Mouse (Mus musculus) hindbrain, embryonic 15.5 days (tissue): ENCODE data around the gene 4933424G06Rik. TPM values are rescaled to one million over a fixed set of nuclear protein-coding genes. Genes with fewer than 3 reads are reported as not detected.
"Not testable (repeated sequence)": the region's sequence is repeated elsewhere in the genome, so short reads cannot be mapped to it uniquely, and the experiment has no call there.

Source experiments
- ATAC-seq: fragments of 200-750 bp; cut with Nextera tagmentation; 2 replicates; pipeline ENCODE4 v1.8.0; 2017; ENCODE audit warnings: low read depth, moderate number of reproducible peaks, moderate TSS enrichment; ENCODE audit not compliant: low FRiP score
- H3K27ac ChIP-seq: fragments of 300-500 bp; sonication (generic); replicated peaks from 2 replicates; pipeline ENCODE4 v1.5.1; 2015; ENCODE audit warnings: mild to moderate bottlenecking, inconsistent platforms
- H3K27me3 ChIP-seq: fragments of 300-500 bp; sonication (generic); 2 replicates; pipeline ENCODE4 v1.6.1; 2015; ENCODE audit warnings: control low read depth, inconsistent platforms
- H3K36me3 ChIP-seq: fragments of 300-500 bp; sonication (generic); 2 replicates; pipeline ENCODE4 v1.6.1; 2015; ENCODE audit warnings: control low read depth, inconsistent platforms
- H3K4me1 ChIP-seq: fragments of 300-500 bp; sonication (generic); replicated peaks from 2 replicates; pipeline ENCODE4 v1.6.1; 2015; ENCODE audit warnings: control low read depth, inconsistent platforms
- H3K4me2 ChIP-seq: fragments of 300-500 bp; sonication (generic); 2 replicates; pipeline ENCODE4 v1.6.1; 2015; ENCODE audit warnings: moderate library complexity, mild to moderate bottlenecking, inconsistent platforms
- H3K4me3 ChIP-seq: fragments of 300-500 bp; sonication (generic); 2 replicates; pipeline ENCODE4 v1.5.1; 2015; ENCODE audit warnings: mild to moderate bottlenecking, inconsistent platforms
- H3K9ac ChIP-seq: fragments of 300-500 bp; sonication (generic); 2 replicates; pipeline ENCODE4 v1.6.1; 2015; ENCODE audit warnings: inconsistent platforms
- H3K9me3 ChIP-seq: fragments of 300-500 bp; sonication (generic); 2 replicates; pipeline ENCODE4 v1.6.1; 2016; ENCODE audit warnings: control low read depth, inconsistent platforms
- WGBS: fragments of 180-500 bp; shearing (Covaris S2); methylation state at CpG from one replicate; pipeline ENCODE4 v1.1.7; 2015; 5-methylcytosine and 5-hydroxymethylcytosine counted together
- polyA plus RNA-seq: library from polyadenylated mRNA; unstranded; fragments of >200 nt; fragmentation: Nextera tagmentation; extraction: Ambion mirVana; gene quantifications from 2 replicates; pipeline ENCODE4 v1.2.1, GENCODE M21; 2015

4933424G06Rik gene
- 0.56 and 0.64 TPM in 2 replicates for polyA plus RNA-seq

DNA sequence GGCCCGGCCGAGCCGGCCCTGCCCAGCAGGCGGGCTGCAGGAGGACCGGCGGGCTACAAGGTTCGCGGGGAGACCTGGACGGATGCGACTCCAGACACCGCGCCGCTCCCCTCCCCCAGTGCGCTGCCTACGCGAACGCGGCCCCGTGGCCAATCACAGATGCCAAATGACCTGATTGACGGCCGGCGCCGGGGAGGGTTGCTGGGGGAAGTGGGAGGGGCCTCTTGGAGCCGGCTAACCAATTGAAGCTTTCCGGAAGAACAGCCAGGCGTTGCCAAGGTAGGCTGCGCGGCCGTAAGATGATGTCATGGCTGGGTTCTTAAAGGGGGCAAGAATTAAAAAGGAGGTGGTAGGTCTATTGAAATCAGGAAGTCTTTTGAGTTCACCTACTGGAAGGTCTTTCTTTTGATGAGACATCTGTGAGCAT is at the start of gene 4933424G06Rik:
Gene 4933424G06Rik (plus strand): TSS at position 296 of the 427 bp plus-strand sequence.
- ATAC-seq, result peak; percentile 97

GRCm38 (mm10) chr1:36664457-36664856 is 45.5 kb upstream of the 4933424G06Rik start:
- no peak for ATAC-seq
- H3K36me3 ChIP-seq, result no peaks in the 10 kb centered on the region
- no peak overlapping the region for H3K9ac ChIP-seq
- no peaks in the 10 kb centered on the region for H3K9me3 ChIP-seq
- H3K27me3 ChIP-seq, result no peaks in the 10 kb centered on the region
- H3K4me2 ChIP-seq, result no peak overlapping the region
- no peaks in the 10 kb centered on the region for H3K4me1 ChIP-seq
- WGBS, result 79% methylated on average over 4 of the region's 4 CpGs
- H3K4me3 ChIP-seq, result no peak overlapping the region
- no peak overlapping the region for H3K27ac ChIP-seq

More for the DNA sequence above, at the start of gene 4933424G06Rik:
- peak within 1 kb of the TSS; percentile 80 for H3K27ac ChIP-seq
- peak within 1 kb of the TSS; percentile 78 for H3K4me2 ChIP-seq
- H3K27me3 ChIP-seq, result no peaks in the 10 kb centered on the region
- no peaks in the 10 kb centered on the region for H3K9me3 ChIP-seq
- peaks cover 25% of the 10 kb centered on the region for H3K4me1 ChIP-seq
- under 1% methylated on average over 29 of the region's 29 CpGs for WGBS
- peak within 1 kb of the TSS; percentile 74 for H3K9ac ChIP-seq
- H3K4me3 ChIP-seq, result peak within 1 kb of the TSS; percentile 64
- peaks cover 22% of the 10 kb centered on the region for H3K36me3 ChIP-seq

- Histone ChIP-seq H3K36me3 (no peaks in the 10 kb centered on the region), H3K9me3 (no peaks in the 10 kb centered on the region), H3K9ac (no peak overlapping the region), H3K4me1 (no peaks in the 10 kb centered on the region), H3K27ac (no peak overlapping the region), H3K4me2 (no peak overlapping the region), H3K27me3 (no peaks in the 10 kb centered on the region), H3K4me3 (no peak overlapping the region)
- ATAC-seq, result no peak
- WGBS, result 61% methylated on average over 11 of the region's 11 CpGs
These were observed 44.7 kb upstream of the 4933424G06Rik start for GRCm38 (mm10) chr1:36665165-36665723.

DNA sequence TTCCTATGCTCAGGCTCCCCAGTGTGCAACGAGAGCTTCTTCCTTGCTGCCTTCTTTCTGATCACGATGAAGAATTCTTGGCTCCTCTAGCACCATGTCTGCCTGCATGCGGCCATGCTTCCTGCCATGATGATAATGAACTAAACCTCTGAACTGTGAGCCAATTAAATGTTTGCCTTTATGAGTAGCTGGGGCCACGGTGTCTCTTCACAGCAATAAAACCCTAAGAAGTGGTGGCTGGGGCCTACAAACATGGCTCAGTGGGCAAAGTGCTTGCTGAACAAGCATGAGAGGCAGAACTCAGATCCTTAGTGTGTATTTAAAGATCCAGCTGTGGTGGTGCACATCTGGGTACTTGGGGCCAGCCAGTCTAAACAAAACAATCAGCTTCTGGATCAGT is 44.0 kb upstream of the 4933424G06Rik start:
- Histone ChIP-seq H3K9me3 (no peaks in the 10 kb centered on the region), H3K4me2 (no peak overlapping the region), H3K27ac (no peak overlapping the region), H3K4me3 (no peak overlapping the region), H3K27me3 (no peaks in the 10 kb centered on the region), H3K9ac (no peak overlapping the region), H3K4me1 (no peaks in the 10 kb centered on the region), H3K36me3 (no peaks in the 10 kb centered on the region)
- 61% methylated on average over 4 of the region's 4 CpGs for WGBS
- ATAC-seq, result no peak

- 69% methylated on average over 4 of the region's 4 CpGs for whole genome bisulfite sequencing
- not testable (repeated sequence) for H3K27ac ChIP-seq, H3K4me1 ChIP-seq, H3K4me3 ChIP-seq, H3K9ac ChIP-seq, H3K27me3 ChIP-seq, H3K36me3 ChIP-seq, ATAC-seq, H3K9me3 ChIP-seq, H3K4me2 ChIP-seq
These were observed 41.9 kb upstream of the 4933424G06Rik start for GRCm38 (mm10) chr1:36668007-36668406.

DNA sequence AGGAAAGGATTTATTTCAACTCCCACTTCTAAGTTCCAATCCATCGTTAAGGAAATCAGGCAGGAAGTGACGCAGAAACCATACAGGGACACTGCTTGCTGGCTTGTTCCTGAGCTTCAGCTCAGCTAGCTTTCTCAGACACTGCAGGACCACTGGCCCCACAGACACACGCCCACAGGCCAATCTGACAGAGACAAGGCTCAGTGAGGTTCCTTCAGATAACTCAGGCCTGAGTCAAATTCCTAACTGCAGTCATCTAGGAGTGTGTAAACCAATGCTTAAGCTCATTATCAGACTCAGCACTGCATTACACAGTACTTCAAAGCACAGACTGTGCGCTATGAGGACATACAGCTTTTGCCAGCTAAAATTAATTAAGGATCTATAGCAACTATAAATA is 39.7 kb upstream of the 4933424G06Rik start:
- no peak overlapping the region for H3K4me2 ChIP-seq
- H3K9ac ChIP-seq, result no peak overlapping the region
- ATAC-seq, result no peak
- H3K4me1 ChIP-seq, result no peaks in the 10 kb centered on the region
- H3K36me3 ChIP-seq, result no peaks in the 10 kb centered on the region
- 83% methylated on average over 4 of the region's 4 CpGs for WGBS
- H3K27ac ChIP-seq, result no peak overlapping the region
- H3K4me3 ChIP-seq, result no peak overlapping the region
- H3K9me3 ChIP-seq, result no peaks in the 10 kb centered on the region
- no peaks in the 10 kb centered on the region for H3K27me3 ChIP-seq

- no peak for ATAC-seq
- WGBS, result 93% methylated on average over 10 of the region's 10 CpGs
These were observed 38.7 kb upstream of the 4933424G06Rik start for GRCm38 (mm10) chr1:36671260-36671659.

DNA sequence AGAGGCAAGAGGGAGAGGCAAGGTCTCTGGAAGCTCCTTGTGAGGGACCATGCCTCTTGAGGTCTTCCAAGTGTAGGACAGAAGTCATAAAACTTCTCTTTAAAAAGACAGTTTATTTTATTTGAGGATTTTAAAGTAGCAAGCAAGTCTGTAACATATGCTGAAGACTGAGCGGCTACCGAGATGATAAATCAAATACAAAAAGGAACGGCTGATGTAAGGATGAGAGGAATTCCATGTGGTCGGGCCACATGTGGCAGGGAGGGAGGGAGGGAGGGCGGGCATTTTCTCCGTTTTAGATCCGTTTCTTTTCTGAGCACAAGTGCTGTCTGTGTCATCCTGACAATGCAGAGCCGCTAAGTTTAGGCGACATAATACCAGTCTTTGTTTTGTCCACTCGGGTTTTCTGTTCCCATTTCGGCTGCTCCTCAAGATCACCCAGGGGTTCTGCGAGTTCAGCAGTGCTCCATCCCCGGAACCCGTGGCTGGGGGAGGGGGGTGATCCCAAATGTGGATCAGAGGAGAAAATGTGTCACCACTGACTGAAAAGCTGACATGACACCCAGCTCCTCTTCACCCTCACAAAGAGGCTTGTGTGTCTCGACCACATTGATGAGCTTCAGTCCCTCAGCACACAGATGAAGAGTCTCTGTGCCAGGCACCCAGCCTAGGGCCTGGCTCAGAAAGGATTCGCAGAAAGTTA is 37.1 kb upstream of the 4933424G06Rik start:
- no peak overlapping the region for H3K27ac ChIP-seq
- H3K4me2 ChIP-seq, result no peak overlapping the region
- H3K27me3 ChIP-seq, result no peaks in the 10 kb centered on the region
- no peaks in the 10 kb centered on the region for H3K9me3 ChIP-seq
- H3K4me1 ChIP-seq, result no peaks in the 10 kb centered on the region
- no peaks in the 10 kb centered on the region for H3K36me3 ChIP-seq
- 44% methylated on average over 16 of the region's 16 CpGs for WGBS
- no peak overlapping the region for H3K9ac ChIP-seq
- no peak for ATAC-seq
- no peak overlapping the region for H3K4me3 ChIP-seq

More at GRCm38 (mm10) chr1:36671260-36671659, 38.7 kb upstream of the 4933424G06Rik start:
- Histone ChIP-seq H3K4me2 (no peak overlapping the region), H3K9me3 (no peaks in the 10 kb centered on the region), H3K4me1 (no peaks in the 10 kb centered on the region), H3K27ac (no peak overlapping the region), H3K4me3 (no peak overlapping the region), H3K27me3 (no peaks in the 10 kb centered on the region), H3K36me3 (no peaks in the 10 kb centered on the region), H3K9ac (no peak overlapping the region)

DNA sequence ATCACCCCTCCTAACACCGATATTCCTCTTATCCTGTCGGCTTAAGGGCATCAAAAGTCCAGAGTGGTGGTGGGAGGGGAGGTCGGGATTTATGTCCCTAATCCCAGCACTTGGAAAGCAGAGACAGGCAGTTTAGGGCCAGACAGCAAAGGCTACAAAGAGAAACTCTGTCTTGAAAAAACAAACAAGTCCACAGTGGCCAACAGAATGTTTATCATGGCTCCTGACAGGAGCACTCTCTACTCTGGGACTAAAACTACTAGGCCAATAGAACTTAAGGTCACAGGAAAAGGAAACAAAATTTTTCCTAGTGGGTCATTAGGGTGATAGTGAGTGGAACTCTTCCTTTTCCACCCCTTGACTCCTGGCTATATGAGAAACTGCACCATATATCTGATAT is 35.0 kb upstream of the 4933424G06Rik start:
- WGBS, result 77% methylated on average over 3 of the region's 3 CpGs
- no peak overlapping the region for H3K4me3 ChIP-seq
- no peaks in the 10 kb centered on the region for H3K4me1 ChIP-seq

DNA sequence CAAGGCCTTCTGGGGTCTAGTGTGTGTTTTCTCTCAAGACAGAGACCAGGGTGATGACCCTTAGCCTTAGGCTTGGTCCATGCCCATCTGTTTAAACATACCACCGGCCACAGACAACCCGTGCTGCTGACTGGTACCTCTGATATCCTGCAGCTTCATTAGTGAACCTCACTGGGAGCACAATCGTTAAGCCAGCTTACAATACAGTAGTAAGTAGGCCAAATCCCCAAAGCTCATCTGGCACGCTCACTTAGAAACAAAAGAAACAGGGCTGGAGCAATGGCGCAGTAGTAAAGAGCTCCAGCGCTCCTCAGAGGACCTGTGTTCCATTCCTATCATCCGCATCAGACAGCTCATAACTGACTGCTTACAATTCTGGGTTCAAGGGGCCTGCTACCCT is 29.1 kb upstream of the 4933424G06Rik start:
- Histone ChIP-seq H3K36me3 (no peaks in the 10 kb centered on the region), H3K27ac (no peak overlapping the region), H3K9me3 (no peaks in the 10 kb centered on the region), H3K27me3 (no peaks in the 10 kb centered on the region), H3K4me2 (no peak overlapping the region), H3K9ac (no peak overlapping the region), H3K4me1 (no peaks in the 10 kb centered on the region), H3K4me3 (no peak overlapping the region)
- 0 out of 2 replicates have a peak, but pooled peaks have one; percentile 23 for ATAC-seq
- 56% methylated on average over 7 of the region's 7 CpGs for WGBS

More for the DNA sequence above, 35.0 kb upstream of the 4933424G06Rik start:
- ATAC-seq, result no peak
- H3K36me3 ChIP-seq, result no peaks in the 10 kb centered on the region
- no peak overlapping the region for H3K4me2 ChIP-seq
- H3K27ac ChIP-seq, result no peak overlapping the region
- H3K27me3 ChIP-seq, result no peaks in the 10 kb centered on the region
- no peak overlapping the region for H3K9ac ChIP-seq
- H3K9me3 ChIP-seq, result no peaks in the 10 kb centered on the region

- Histone ChIP-seq H3K4me1 (no peaks in the 10 kb centered on the region), H3K9ac (no peak within 1 kb of the TSS), H3K27ac (no peak within 1 kb of the TSS), H3K27me3 (no peaks in the 10 kb centered on the region), H3K9me3 (no peaks in the 10 kb centered on the region), H3K4me2 (no peak within 1 kb of the TSS), H3K36me3 (no peaks in the 10 kb centered on the region), H3K4me3 (no peak within 1 kb of the TSS)
- no peak for ATAC-seq
- WGBS, result 94% methylated on average over 39 of the region's 39 CpGs
These were observed 27.2 kb upstream of the 4933424G06Rik start, which contains the start of gene Fam178b for GRCm38 (mm10) chr1:36682620-36683355. TSS of gene Fam178b (minus strand) at chr1:36683183.
